Mouse (Mus musculus): Measurements from ENCODE around the gene Ccdc184. TPM values are rescaled to one million over a fixed set of nuclear protein-coding genes. Genes with fewer than 3 reads are reported as not detected.
A peak's percentile ranks its signal among the peaks of the same experiment; 100 is the strongest.

The Ccdc184 gene
- polyA plus RNA-seq, 1 experiment from 2014 or later = 0.40 TPM

GRCm38 (mm10) chr15:98180567-98181131 lies 13.7 kb downstream of the Ccdc184 start:
- H3K9me3 ChIP-seq = no peaks in the 10 kb centered on the region
- no peaks in the 10 kb centered on the region for H3K36me3 ChIP-seq
- H3K4me1 ChIP-seq = peaks cover 13% of the 10 kb centered on the region
- ATAC-seq (ENCODE audit: insufficient number of reproducible peaks, low FRiP score, low TSS enrichment, low read depth) = no peak
- peaks cover 10% of the 10 kb centered on the region for H3K27me3 ChIP-seq
- H3K9ac ChIP-seq = no peak overlapping the region
- no peak overlapping the region for H3K27ac ChIP-seq
- peak overlapping the region; percentile 78 for H3K4me2 ChIP-seq
- WGBS = 5% methylated on average over 26 of the region's 26 CpGs
- peak overlapping the region; percentile 59 for H3K4me3 ChIP-seq

DNA sequence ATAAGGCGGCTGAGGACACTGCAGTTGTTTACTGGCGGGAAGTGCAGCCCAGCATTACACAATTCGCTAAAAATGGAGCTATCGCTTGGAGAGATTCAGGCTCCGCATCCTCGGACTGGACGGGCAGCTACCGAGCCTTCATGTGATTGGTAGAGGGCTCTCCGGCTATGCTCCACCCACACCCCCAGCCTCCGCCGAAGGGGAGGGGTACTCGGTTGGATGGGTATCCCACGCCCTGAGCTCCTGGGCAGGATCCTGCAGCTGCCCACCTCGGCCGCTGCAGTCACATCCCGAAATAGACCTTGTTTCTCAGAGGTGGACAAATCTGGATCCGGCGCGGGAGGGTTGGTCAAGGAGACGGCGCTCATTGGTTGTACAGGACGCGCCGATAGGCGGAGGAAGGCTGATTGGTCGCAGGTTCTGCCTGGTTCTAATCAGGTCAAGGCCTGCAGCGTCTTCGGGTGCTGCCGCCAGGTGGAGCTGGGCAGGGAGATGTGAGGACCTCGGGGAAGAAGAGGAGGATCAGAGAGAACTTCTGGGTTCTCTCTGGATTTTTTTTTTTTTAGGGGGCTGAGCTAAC lies 14.3 kb downstream of the Ccdc184 start:
- H3K4me2 ChIP-seq = peak overlapping the region; percentile 78
- peak overlapping the region; percentile 59 for H3K4me3 ChIP-seq
- no peak overlapping the region for H3K9ac ChIP-seq
- H3K27me3 ChIP-seq = peaks cover 6% of the 10 kb centered on the region
- no peaks in the 10 kb centered on the region for H3K36me3 ChIP-seq
- H3K9me3 ChIP-seq = no peaks in the 10 kb centered on the region
- no peak overlapping the region for H3K27ac ChIP-seq
- peaks cover 13% of the 10 kb centered on the region for H3K4me1 ChIP-seq
- ATAC-seq (ENCODE audit: insufficient number of reproducible peaks, low FRiP score, low TSS enrichment, low read depth) = peak; percentile 93
- under 1% methylated on average over 30 of the region's 30 CpGs for WGBS

DNA sequence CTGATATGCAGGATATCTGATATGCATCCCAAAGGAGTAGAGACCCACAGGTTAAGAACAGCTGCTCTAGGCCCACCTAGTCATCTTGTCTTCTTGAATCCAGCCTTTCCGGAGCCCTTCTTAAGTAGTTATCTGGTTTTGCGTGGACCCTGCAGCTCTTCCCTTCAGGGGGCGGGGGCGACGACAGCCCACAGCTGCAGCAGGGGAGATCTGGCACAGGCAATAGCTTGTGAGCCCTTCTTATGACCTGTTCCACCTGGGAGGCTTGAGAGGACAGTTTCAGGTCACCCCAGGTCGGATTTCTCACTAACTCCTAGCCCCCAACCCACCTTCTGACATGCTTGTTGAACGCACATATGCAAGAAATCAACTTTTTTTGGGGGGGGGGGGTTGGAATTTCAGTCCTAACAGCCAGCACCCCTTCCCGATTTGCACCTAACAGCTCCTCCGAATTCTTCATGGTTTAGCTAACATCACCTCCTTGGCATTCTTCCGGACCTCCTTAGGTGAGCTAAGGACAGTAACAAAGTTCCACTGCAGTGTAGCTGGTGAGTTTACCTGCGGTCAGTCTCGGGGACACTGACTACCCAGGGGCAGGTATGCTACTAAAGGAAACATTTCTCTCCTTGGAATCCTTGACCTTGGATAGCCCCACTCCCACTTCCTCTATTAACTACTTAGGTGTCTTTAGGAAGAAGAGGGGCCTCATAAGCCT lies 15.1 kb downstream of the Ccdc184 start:
- no peaks in the 10 kb centered on the region for H3K36me3 ChIP-seq
- no peak overlapping the region for H3K9ac ChIP-seq
- 60% methylated on average over 12 of the region's 12 CpGs for WGBS
- no peaks in the 10 kb centered on the region for H3K9me3 ChIP-seq
- H3K4me3 ChIP-seq = no peak overlapping the region
- no peak overlapping the region for H3K27ac ChIP-seq
- H3K27me3 ChIP-seq = peaks cover 6% of the 10 kb centered on the region
- ATAC-seq (ENCODE audit: insufficient number of reproducible peaks, low FRiP score, low TSS enrichment, low read depth) = no peak
- peaks cover 13% of the 10 kb centered on the region for H3K4me1 ChIP-seq
- H3K4me2 ChIP-seq = no peak overlapping the region

DNA sequence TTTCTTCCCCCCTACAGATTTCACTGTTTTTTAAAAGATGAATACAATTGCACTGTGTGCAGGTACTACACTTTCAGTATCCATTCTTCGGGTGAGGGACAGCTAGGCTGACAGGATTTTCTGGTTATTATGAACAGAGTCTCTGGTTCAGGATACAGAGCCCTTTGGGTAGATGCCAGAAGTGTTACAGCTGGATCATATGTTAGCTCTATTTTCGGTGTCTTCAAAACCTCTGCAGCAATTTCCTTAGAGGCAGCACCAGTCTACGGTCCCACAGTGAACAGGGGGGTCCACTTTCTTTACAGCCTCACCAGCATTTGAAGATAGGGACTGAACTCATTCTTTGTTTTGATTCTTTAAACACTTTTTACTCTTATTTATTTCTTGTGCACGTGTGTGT lies 17.5 kb downstream of the Ccdc184 start:
- WGBS = 56% methylated on average over 4 of the region's 4 CpGs
- H3K9ac ChIP-seq = no peak overlapping the region
- H3K36me3 ChIP-seq = no peaks in the 10 kb centered on the region
- no peaks in the 10 kb centered on the region for H3K9me3 ChIP-seq
- H3K27me3 ChIP-seq = peaks cover 4% of the 10 kb centered on the region
- no peak for ATAC-seq (ENCODE audit: insufficient number of reproducible peaks, low FRiP score, low TSS enrichment, low read depth)
- H3K27ac ChIP-seq = no peak overlapping the region
- no peak overlapping the region for H3K4me2 ChIP-seq
- H3K4me3 ChIP-seq = no peak overlapping the region
- H3K4me1 ChIP-seq = peaks cover 13% of the 10 kb centered on the region

DNA sequence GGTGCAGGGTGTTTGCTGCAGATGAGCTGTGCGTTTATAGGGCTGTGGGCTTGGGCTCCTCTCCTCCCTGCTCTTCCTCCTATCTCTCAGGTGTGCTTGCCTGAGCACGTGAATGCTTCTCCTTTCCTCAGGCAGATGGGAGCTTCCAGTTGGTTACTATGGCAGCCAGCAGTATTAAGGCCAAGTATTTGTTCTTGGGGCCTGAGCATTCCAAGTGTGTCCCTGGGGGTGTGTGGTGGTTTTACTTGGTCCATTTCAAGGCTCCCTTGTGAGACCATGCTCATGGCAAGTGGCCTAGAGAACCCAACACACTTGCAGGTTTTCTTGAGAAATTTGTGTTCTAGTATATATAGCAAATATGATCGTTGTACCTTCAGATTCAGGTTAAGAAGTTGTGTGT lies 28.5 kb downstream of the Ccdc184 start, which contains the start of gene Olfr288:
TSS of gene Olfr288 (minus strand) at position 101 of the 400 bp plus-strand sequence.
- H3K4me3 ChIP-seq = no peak within 1 kb of the TSS
- no peak within 1 kb of the TSS for H3K9ac ChIP-seq
- 74% methylated on average over 3 of the region's 3 CpGs for WGBS
- H3K36me3 ChIP-seq = no peaks in the 10 kb centered on the region
- no peak within 1 kb of the TSS for H3K27ac ChIP-seq
- no peaks in the 10 kb centered on the region for H3K4me1 ChIP-seq
- no peak within 1 kb of the TSS for H3K4me2 ChIP-seq
- ATAC-seq (ENCODE audit: insufficient number of reproducible peaks, low FRiP score, low TSS enrichment, low read depth) = no peak
- 0 out of 2 replicates have a peak, but pooled peaks cover 3% of the 10 kb centered on the region for H3K9me3 ChIP-seq
- no peaks in the 10 kb centered on the region for H3K27me3 ChIP-seq

DNA sequence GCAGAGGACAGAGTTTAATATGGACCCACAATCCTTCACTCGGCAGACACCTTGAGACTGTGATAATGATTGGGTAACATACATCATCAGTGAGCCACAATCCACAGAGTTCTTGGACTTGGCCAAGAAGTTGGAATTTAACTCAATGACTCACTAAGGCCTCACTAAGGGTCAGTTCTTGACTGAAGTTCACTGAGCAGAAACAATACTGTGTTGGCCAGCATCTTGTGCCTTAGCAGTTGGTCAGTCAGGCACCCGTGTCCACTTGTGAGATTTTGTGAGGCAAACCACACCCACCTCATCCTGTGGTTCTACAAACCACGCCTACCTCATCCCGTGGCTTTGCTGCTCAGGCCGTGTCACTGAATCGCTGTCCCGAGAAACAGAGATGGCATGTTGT lies 42.7 kb downstream of the Ccdc184 start:
- Histone ChIP-seq H3K27me3 (no peaks in the 10 kb centered on the region), H3K4me3 (no peak overlapping the region), H3K36me3 (no peaks in the 10 kb centered on the region), H3K27ac (no peak overlapping the region), H3K4me1 (no peaks in the 10 kb centered on the region), H3K9me3 (no peaks in the 10 kb centered on the region), H3K4me2 (no peak overlapping the region), H3K9ac (no peak overlapping the region)
- WGBS = 85% methylated on average over 7 of the region's 7 CpGs
- no peak for ATAC-seq (ENCODE audit: insufficient number of reproducible peaks, low FRiP score, low TSS enrichment, low read depth)

GRCm38 (mm10) chr15:98213336-98213870 lies 46.4 kb downstream of the Ccdc184 start:
- Histone ChIP-seq H3K9me3 (no peaks in the 10 kb centered on the region), H3K4me1 (no peaks in the 10 kb centered on the region), H3K4me2 (no peak overlapping the region), H3K4me3 (no peak overlapping the region), H3K27ac (no peak overlapping the region), H3K9ac (no peak overlapping the region), H3K36me3 (no peaks in the 10 kb centered on the region), H3K27me3 (no peaks in the 10 kb centered on the region)
- 82% methylated on average over 5 of the region's 5 CpGs for WGBS
- ATAC-seq (ENCODE audit: insufficient number of reproducible peaks, low FRiP score, low TSS enrichment, low read depth) = no peak

- ATAC-seq (ENCODE audit: insufficient number of reproducible peaks, low FRiP score, low TSS enrichment, low read depth) = no peak
- no peaks in the 10 kb centered on the region for H3K4me1 ChIP-seq
- H3K27me3 ChIP-seq = no peaks in the 10 kb centered on the region
- no peaks in the 10 kb centered on the region for H3K36me3 ChIP-seq
- 67% methylated on average over 5 of the region's 5 CpGs for WGBS
- no peaks in the 10 kb centered on the region for H3K9me3 ChIP-seq
- H3K9ac ChIP-seq = no peak overlapping the region
- no peak overlapping the region for H3K27ac ChIP-seq
- H3K4me2 ChIP-seq = no peak overlapping the region
- H3K4me3 ChIP-seq = no peak overlapping the region
These were observed 47.2 kb downstream of the Ccdc184 start for GRCm38 (mm10) chr15:98214130-98214529.

Other genes with a start within 250 kb of the Ccdc184 start
- gene Tmem106c, start 203.0 kb upstream of the Ccdc184 start, polyA plus RNA-seq (2015; fragmentation: Nextera tagmentation; extraction: Ambion mirVana) = 48.8 and 51.3 TPM in 2 replicates
- 807 and 885 TPM in 2 replicates for gene Col2a1, start 162.5 kb upstream of the Ccdc184 start, polyA plus RNA-seq (2015; fragmentation: Nextera tagmentation; extraction: Ambion mirVana)
- 47.5 and 77.4 TPM in 2 replicates for gene Pfkm, start 74.6 kb upstream of the Ccdc184 start, polyA plus RNA-seq (2015; fragmentation: Nextera tagmentation; extraction: Ambion mirVana)
- gene Senp1, start 73.4 kb upstream of the Ccdc184 start, polyA plus RNA-seq (2015; fragmentation: Nextera tagmentation; extraction: Ambion mirVana) = 28.6 and 29.3 TPM in 2 replicates
- 46.7 and 56.3 TPM in 2 replicates for gene Asb8, start 1.5 kb upstream of the Ccdc184 start, polyA plus RNA-seq (2015; fragmentation: Nextera tagmentation; extraction: Ambion mirVana)
- not detected in 2 replicates for gene Olfr288, start 28.4 kb downstream of the Ccdc184 start, polyA plus RNA-seq (2015; fragmentation: Nextera tagmentation; extraction: Ambion mirVana)
- gene Gm44579, start 53.8 kb downstream of the Ccdc184 start, polyA plus RNA-seq (2015; fragmentation: Nextera tagmentation; extraction: Ambion mirVana) = not detected in 2 replicates
- not detected in 2 replicates for gene Olfr287, start 53.9 kb downstream of the Ccdc184 start, polyA plus RNA-seq (2015; fragmentation: Nextera tagmentation; extraction: Ambion mirVana)
- gene Olfr286, start 67.3 kb downstream of the Ccdc184 start, polyA plus RNA-seq (2015; fragmentation: Nextera tagmentation; extraction: Ambion mirVana) = not detected in 2 replicates
- not detected in 2 replicates for gene H1fnt, start 90.1 kb downstream of the Ccdc184 start, polyA plus RNA-seq (2015; fragmentation: Nextera tagmentation; extraction: Ambion mirVana)
- 0.20 and 0.56 TPM in 2 replicates for gene Zfp641, start 129.0 kb downstream of the Ccdc184 start, polyA plus RNA-seq (2015; fragmentation: Nextera tagmentation; extraction: Ambion mirVana)
- gene Olfr285, start 150.2 kb downstream of the Ccdc184 start, polyA plus RNA-seq (2015; fragmentation: Nextera tagmentation; extraction: Ambion mirVana) = not detected in 2 replicates
- not detected in 2 replicates for gene Olfr284, start 173.8 kb downstream of the Ccdc184 start, polyA plus RNA-seq (2015; fragmentation: Nextera tagmentation; extraction: Ambion mirVana)
- not detected in 2 replicates for gene Olfr283, start 213.8 kb downstream of the Ccdc184 start, polyA plus RNA-seq (2015; fragmentation: Nextera tagmentation; extraction: Ambion mirVana)